Mouse (Mus musculus) stomach, embryonic 14.5 days (tissue): Measurements from ENCODE around the gene Cfd. TPM values are rescaled to one million over a fixed set of nuclear protein-coding genes. Genes with fewer than 3 reads are reported as not detected.
"Not testable (repeated sequence)": the region's sequence is repeated elsewhere in the genome, so short reads cannot be mapped to it uniquely, and the experiment has no call there.

Experiments used
- ATAC-seq: fragments of 200-750 bp; cut with Nextera tagmentation; 2 replicates; pipeline ENCODE4 v1.8.0; 2017; ENCODE audit warnings: low read depth, moderate TSS enrichment; ENCODE audit not compliant: insufficient number of reproducible peaks, insufficient read depth, low FRiP score
- H3K27ac ChIP-seq: fragments of 300-500 bp; sonication (generic); 2 replicates; pipeline ENCODE4 v1.5.1; 2014; ENCODE audit warnings: mild to moderate bottlenecking, low read length, moderate library complexity, mixed read lengths
- H3K27me3 ChIP-seq: fragments of 300-500 bp; sonication (generic); 2 replicates; pipeline ENCODE4 v1.6.1; 2014; ENCODE audit warnings: low read length, control low read depth, mixed read lengths; ENCODE audit not compliant: control insufficient read depth, insufficient read depth
- H3K36me3 ChIP-seq: fragments of 300-500 bp; sonication (generic); 2 replicates; pipeline ENCODE4 v1.6.1; 2014; ENCODE audit warnings: mild to moderate bottlenecking, control low read depth, low read length, moderate library complexity, mixed read lengths; ENCODE audit not compliant: control insufficient read depth, insufficient read depth
- H3K4me1 ChIP-seq: fragments of 300-500 bp; sonication (generic); 2 replicates; pipeline ENCODE4 v1.6.1; 2014; ENCODE audit warnings: low read length, control low read depth, mixed read lengths; ENCODE audit not compliant: control insufficient read depth, insufficient read depth
- H3K4me2 ChIP-seq: fragments of 300-500 bp; sonication (generic); replicated peaks from 2 replicates; pipeline ENCODE4 v1.6.1; 2014; ENCODE audit warnings: low read depth, low read length, control low read depth
- H3K4me3 ChIP-seq: fragments of 300-500 bp; sonication (generic); 2 replicates; pipeline ENCODE4 v1.5.1; 2014; ENCODE audit warnings: low read depth, low read length, control low read depth
- H3K9ac ChIP-seq: fragments of 300-500 bp; sonication (generic); replicated peaks from 2 replicates; pipeline ENCODE4 v1.6.1; 2014; ENCODE audit warnings: low read depth, mild to moderate bottlenecking, control low read depth, low read length, moderate library complexity, mixed read lengths
- H3K9me3 ChIP-seq: fragments of 300-500 bp; sonication (generic); 2 replicates; pipeline ENCODE4 v1.6.1; 2016; ENCODE audit warnings: low read depth, low read length, control low read depth; ENCODE audit not compliant: control insufficient read depth
- WGBS: fragments of 180-500 bp; shearing (Covaris S2); extraction: QIAGEN DNeasy Blood & Tissue Kit; methylation state at CpG from one replicate; pipeline ENCODE4 v1.1.7; 2014; 5-methylcytosine and 5-hydroxymethylcytosine counted together
- polyA plus RNA-seq: library from polyadenylated mRNA; unstranded; fragments of >200 nt; fragmentation: Nextera tagmentation; extraction: Ambion mirVana; gene quantifications from 2 replicates; pipeline ENCODE4 v1.2.1, GENCODE M21; 2014

Cfd gene
- polyA plus RNA-seq, 1 experiment from 2014 or later: not detected

GRCm38 (mm10) chr10:79884938-79885337, 5.7 kb upstream of the Cfd start:
- H3K36me3 ChIP-seq, H3K27ac ChIP-seq, H3K4me3 ChIP-seq, H3K9me3 ChIP-seq, H3K4me2 ChIP-seq, H3K9ac ChIP-seq, H3K27me3 ChIP-seq, ATAC-seq: not testable (repeated sequence)
- H3K4me1 ChIP-seq: peaks cover 12% of the 10 kb centered on the region
- WGBS: 66% methylated on average over 2 of the region's 3 CpGs

GRCm38 (mm10) chr10:79886054-79886453, 4.6 kb upstream of the Cfd start, which contains the start of gene Elane:
Elane (plus strand) TSS chr10:79886247.
- Histone ChIP-seq H3K4me3 (no peak within 1 kb of the TSS), H3K4me1 (peaks cover 12% of the 10 kb centered on the region), H3K9ac (no peak within 1 kb of the TSS), H3K27me3 (no peaks in the 10 kb centered on the region), H3K36me3 (no peaks in the 10 kb centered on the region), H3K9me3 (no peaks in the 10 kb centered on the region), H3K27ac (no peak within 1 kb of the TSS), H3K4me2 (no peak within 1 kb of the TSS)
- no peak for ATAC-seq
- WGBS: 82% methylated on average over 6 of the region's 6 CpGs

- no peak for ATAC-seq
- Histone ChIP-seq H3K27ac (no peak overlapping the region), H3K4me1 (peaks cover 12% of the 10 kb centered on the region), H3K4me2 (no peak overlapping the region), H3K9ac (no peak overlapping the region), H3K4me3 (no peak overlapping the region), H3K27me3 (no peaks in the 10 kb centered on the region), H3K9me3 (no peaks in the 10 kb centered on the region), H3K36me3 (no peaks in the 10 kb centered on the region)
- WGBS: 79% methylated on average over 8 of the region's 8 CpGs
Measured at GRCm38 (mm10) chr10:79886611-79887010, 4.0 kb upstream of the Cfd start.

GRCm38 (mm10) chr10:79889386-79889785, 1.3 kb upstream of the Cfd start:
- ATAC-seq: no peak
- Histone ChIP-seq H3K9me3 (no peaks in the 10 kb centered on the region), H3K4me3 (no peak overlapping the region), H3K36me3 (peaks cover 4% of the 10 kb centered on the region), H3K27ac (no peak overlapping the region), H3K9ac (no peak overlapping the region), H3K4me2 (no peak overlapping the region), H3K4me1 (no peaks in the 10 kb centered on the region), H3K27me3 (no peaks in the 10 kb centered on the region)
- WGBS: 62% methylated on average over 2 of the region's 2 CpGs

- WGBS: 41% methylated on average over 22 of the region's 22 CpGs
Measured at GRCm38 (mm10) chr10:79892451-79893118, 1.9 kb downstream of the Cfd start.

GRCm38 (mm10) chr10:79896306-79896705, 5.7 kb downstream of the Cfd start:
- Histone ChIP-seq H3K9ac (no peak overlapping the region), H3K27me3 (no peaks in the 10 kb centered on the region), H3K4me3 (no peak overlapping the region), H3K27ac (no peak overlapping the region), H3K4me1 (no peaks in the 10 kb centered on the region), H3K9me3 (no peaks in the 10 kb centered on the region), H3K4me2 (no peak overlapping the region), H3K36me3 (peaks cover 37% of the 10 kb centered on the region)
- 92% methylated on average over 16 of the region's 16 CpGs for WGBS
- ATAC-seq: no peak

More at GRCm38 (mm10) chr10:79892451-79893118, 1.9 kb downstream of the Cfd start:
- H3K4me2 ChIP-seq, H3K27me3 ChIP-seq, H3K9me3 ChIP-seq, H3K27ac ChIP-seq, H3K9ac ChIP-seq, H3K4me3 ChIP-seq, ATAC-seq, H3K4me1 ChIP-seq: not testable (repeated sequence)
- H3K36me3 ChIP-seq: peaks cover 18% of the 10 kb centered on the region

GRCm38 (mm10) chr10:79896814-79897213, 6.2 kb downstream of the Cfd start:
- peaks cover 42% of the 10 kb centered on the region for H3K36me3 ChIP-seq
- ATAC-seq: no peak

GRCm38 (mm10) chr10:79897316-79898245, 6.9 kb downstream of the Cfd start:
- Histone ChIP-seq H3K4me3 (no peak overlapping the region), H3K4me1 (no peaks in the 10 kb centered on the region), H3K36me3 (peaks cover 46% of the 10 kb centered on the region), H3K9me3 (no peaks in the 10 kb centered on the region), H3K27me3 (no peaks in the 10 kb centered on the region), H3K27ac (no peak overlapping the region), H3K4me2 (no peak overlapping the region), H3K9ac (no peak overlapping the region)
- no peak for ATAC-seq
- WGBS: 47% methylated on average over 20 of the region's 20 CpGs

More at GRCm38 (mm10) chr10:79896814-79897213, 6.2 kb downstream of the Cfd start:
- 86% methylated on average over 13 of the region's 13 CpGs for WGBS
- Histone ChIP-seq H3K27ac (no peak overlapping the region), H3K4me2 (no peak overlapping the region), H3K9me3 (no peaks in the 10 kb centered on the region), H3K4me3 (no peak overlapping the region), H3K9ac (no peak overlapping the region), H3K27me3 (no peaks in the 10 kb centered on the region), H3K4me1 (no peaks in the 10 kb centered on the region)
